Mouse (Mus musculus) gastrocnemius, postnatal 36 days (tissue): ENCODE results near the gene Actb. TPM values are rescaled to one million over a fixed set of nuclear protein-coding genes. Genes with fewer than 3 reads are reported as not detected.

ENCODE experiments used
- total RNA-seq, 2 experiments: library from RNA; stranded (reverse); gene quantifications; 2 replicates each; pipeline ENCODE4 v1.2.3; 2021

Actb gene
- total RNA-seq, 2 experiments from 2014 or later: 427 to 440 TPM

Other genes starting within 250 kb of the Actb start
- under 1 TPM; 0.27 to 0.54 TPM for gene Slc29a4, start 214.2 kb downstream of the Actb start, total RNA-seq
- 10 to 100 TPM; 27.1 to 27.6 TPM for gene Tnrc18, start 89.1 kb downstream of the Actb start, total RNA-seq
- gene Fbxl18, start 11.3 kb downstream of the Actb start, total RNA-seq: 1 to 10 TPM; 5.7 to 6.0 TPM
- 10 to 100 TPM in 1 of 2 experiments, 1 to 10 TPM in 1; 9.8 to 12.0 TPM for gene Fscn1, start 53.6 kb upstream of the Actb start, total RNA-seq
- 10 to 100 TPM; 14.2 to 16.3 TPM for gene Rnf216, start 206.2 kb upstream of the Actb start, total RNA-seq
- gene Olfr718-ps1, start 240.8 kb upstream of the Actb start, total RNA-seq: not detected